Mouse (Mus musculus) neural tube, embryonic 14.5 days (tissue): ENCODE measurements around the gene AI597479. TPM values are rescaled to one million over a fixed set of nuclear protein-coding genes. Genes with fewer than 3 reads are reported as not detected.

Experiments used
- ATAC-seq: fragments of 200-750 bp; cut with Nextera tagmentation; 2 replicates; pipeline ENCODE4 v1.8.0; 2017; ENCODE audit warnings: low read depth, mild to moderate bottlenecking, moderate TSS enrichment, moderate library complexity
- H3K27ac ChIP-seq: fragments of 300-500 bp; sonication (generic); 2 replicates; pipeline ENCODE4 v1.5.1; 2014; ENCODE audit warnings: low read depth, mild to moderate bottlenecking, control low read depth, low read length, moderate library complexity, mixed read lengths
- H3K27me3 ChIP-seq: fragments of 300-500 bp; sonication (generic); 2 replicates; pipeline ENCODE4 v1.6.1; 2014; ENCODE audit warnings: low read length; ENCODE audit not compliant: control insufficient read depth, insufficient read depth
- H3K36me3 ChIP-seq: fragments of 300-500 bp; sonication (generic); 2 replicates; pipeline ENCODE4 v1.6.1; 2014; ENCODE audit warnings: low read length, mixed read lengths; ENCODE audit not compliant: control insufficient read depth, insufficient read depth
- H3K4me1 ChIP-seq: fragments of 300-500 bp; sonication (generic); 2 replicates; pipeline ENCODE4 v1.6.1; 2014; ENCODE audit warnings: low read length; ENCODE audit not compliant: control insufficient read depth, insufficient read depth
- H3K4me2 ChIP-seq: fragments of 300-500 bp; sonication (generic); 2 replicates; pipeline ENCODE4 v1.6.1; 2014; ENCODE audit warnings: mild to moderate bottlenecking, low read depth, low read length, control low read depth
- H3K4me3 ChIP-seq: fragments of 300-500 bp; sonication (generic); 2 replicates; pipeline ENCODE4 v1.5.1; 2014; ENCODE audit warnings: low read depth, low read length, control low read depth, mixed read lengths
- H3K9ac ChIP-seq: fragments of 300-500 bp; sonication (generic); replicated peaks from 2 replicates; pipeline ENCODE4 v1.6.1; 2014; ENCODE audit warnings: low read depth, mild to moderate bottlenecking, control low read depth, low read length, mixed read lengths
- H3K9me3 ChIP-seq: fragments of 300-500 bp; sonication (generic); 2 replicates; pipeline ENCODE4 v1.6.1; 2016; ENCODE audit warnings: low read length; ENCODE audit not compliant: control insufficient read depth
- WGBS: fragments of 180-500 bp; shearing (Covaris S2); extraction: QIAGEN DNeasy Blood & Tissue Kit; methylation state at CpG from one replicate; pipeline ENCODE4 v1.1.7; 2014; 5-methylcytosine and 5-hydroxymethylcytosine counted together
- polyA plus RNA-seq: library from polyadenylated mRNA; unstranded; fragments of >200 nt; fragmentation: Nextera tagmentation; extraction: Ambion mirVana; gene quantifications from 2 replicates; pipeline ENCODE4 v1.2.1, GENCODE M21; 2014

AI597479 gene
- polyA plus RNA-seq, 1 experiment from 2014 or later, result 43.4 TPM

- Histone ChIP-seq H3K4me2 (peak overlapping the region; percentile 86), H3K27me3 (no peaks in the 10 kb centered on the region), H3K4me3 (peak overlapping the region; percentile 74), H3K27ac (peak overlapping the region; percentile 64), H3K9me3 (no peaks in the 10 kb centered on the region), H3K4me1 (no peaks in the 10 kb centered on the region), H3K9ac (peak overlapping the region; percentile 87), H3K36me3 (no peaks in the 10 kb centered on the region)
- WGBS, result 4% methylated on average over 59 of the region's 61 CpGs
- ATAC-seq, result peak; percentile 94
Observed at GRCm38 (mm10) chr1:43163467-43164418, 65.2 kb downstream of the AI597479 start.

- 98% methylated on average over 5 of the region's 5 CpGs for WGBS
Observed at GRCm38 (mm10) chr1:43164582-43164981, 66.1 kb downstream of the AI597479 start.

More at GRCm38 (mm10) chr1:43164582-43164981, 66.1 kb downstream of the AI597479 start:
- H3K4me2 ChIP-seq, result no peak overlapping the region
- no peaks in the 10 kb centered on the region for H3K4me1 ChIP-seq
- H3K9me3 ChIP-seq, result no peaks in the 10 kb centered on the region
- H3K27me3 ChIP-seq, result no peaks in the 10 kb centered on the region
- H3K27ac ChIP-seq, result no peak overlapping the region
- no peak for ATAC-seq
- H3K9ac ChIP-seq, result no peak overlapping the region
- no peak overlapping the region for H3K4me3 ChIP-seq
- H3K36me3 ChIP-seq, result no peaks in the 10 kb centered on the region

Other genes with a start within 250 kb of the AI597479 start
- 35.8 and 41.4 TPM in 2 replicates for gene Mrps9, start 247.5 kb upstream of the AI597479 start, polyA plus RNA-seq
- 15.1 and 16.6 TPM in 2 replicates for gene Gpr45, start 145.8 kb upstream of the AI597479 start, polyA plus RNA-seq
- gene Tgfbrap1, start 73 bp upstream of the AI597479 start, polyA plus RNA-seq, result 22.0 and 22.3 TPM in 2 replicates
- gene Fhl2, start 98.3 kb downstream of the AI597479 start, polyA plus RNA-seq, result 29.0 and 29.9 TPM in 2 replicates